Mouse (Mus musculus): Measurements from ENCODE around the gene Car5b.
A peak's percentile ranks its signal among the peaks of the same experiment; 100 is the strongest.

DNA sequence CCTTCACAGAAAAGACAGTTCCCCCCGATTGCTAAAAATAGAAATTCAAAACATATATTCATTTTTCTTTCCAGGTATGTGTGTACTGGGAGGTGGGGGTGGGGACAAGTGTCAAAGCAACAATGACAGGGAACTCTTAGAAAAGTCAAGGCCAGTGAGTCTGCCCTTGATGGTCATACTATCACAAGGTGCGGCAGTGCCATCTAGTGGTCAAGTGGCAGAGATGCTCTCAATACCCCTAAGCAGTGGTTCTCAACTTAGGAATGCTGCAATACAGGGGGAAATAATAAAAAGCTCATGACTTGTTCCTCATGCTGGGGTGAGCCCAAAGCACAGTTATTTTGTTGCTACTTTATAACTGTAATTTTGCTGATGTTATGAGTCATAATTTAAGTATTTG is 38.4 kb upstream of the Car5b start:
- TF ChIP-seq CTCF (IDR thresholded peaks at IDR 0.05; ENCODE audit: control insufficient read depth, insufficient read depth, low read length) (peak; percentile 69), POLR2A (IDR thresholded peaks at IDR 0.05; ENCODE audit: borderline replicate concordance, control insufficient read depth, low read depth, low read length) (no peak)

All from bone marrow, adult 2 months (tissue).